Mouse (Mus musculus) kidney, adult 2 months (tissue): Measurements from ENCODE around the gene F2rl3. TPM values are rescaled to one million over a fixed set of nuclear protein-coding genes. Genes with fewer than 3 reads are reported as not detected.

Experiments
- DNase-seq: peaks from one replicate; pipeline ENCODE4 v3.0.0; 2021
- H3K27ac ChIP-seq: fragments of 200-500 bp; 2 replicates; pipeline ENCODE4 v1.5.1; 2012; ENCODE audit warnings: low read depth, low read length, control low read depth, inconsistent platforms; ENCODE audit not compliant: insufficient read depth
- H3K27me3 ChIP-seq: fragments of 200-500 bp; replicated peaks from 2 replicates; pipeline ENCODE4 v1.6.1; 2012; ENCODE audit warnings: mild to moderate bottlenecking, moderate library complexity, low read length, inconsistent platforms; ENCODE audit not compliant: control insufficient read depth, insufficient read depth
- H3K36me3 ChIP-seq: fragments of 200-500 bp; 2 replicates; pipeline ENCODE4 v1.6.1; 2012; ENCODE audit warnings: mild to moderate bottlenecking, moderate library complexity, low read length, inconsistent platforms; ENCODE audit not compliant: control insufficient read depth, insufficient read depth
- H3K4me1 ChIP-seq: fragments of 200-500 bp; 2 replicates; pipeline ENCODE4 v1.6.1; 2011; ENCODE audit warnings: low read length; ENCODE audit not compliant: control insufficient read depth, insufficient read depth
- H3K4me3 ChIP-seq: fragments of 200-500 bp; 2 replicates; pipeline ENCODE4 v1.5.1; 2011; ENCODE audit warnings: mild to moderate bottlenecking, low read depth, low read length, control low read depth; ENCODE audit not compliant: insufficient read depth
- CTCF ChIP-seq: fragments of 200-500 bp; conservative IDR thresholded peaks from 2 replicates; pipeline ENCODE4 v1.5.1; 2011; ENCODE audit warnings: low read depth, mild to moderate bottlenecking, control low read depth, low read length, moderate library complexity, mixed read lengths; ENCODE audit not compliant: insufficient read depth, insufficient read length
- POLR2A ChIP-seq: fragments of 200-500 bp; IDR thresholded peaks from one replicate; pipeline ENCODE4 v1.6.1; 2011; ENCODE audit warnings: low read depth, low read length, control low read depth
- WGBS: fragments of 180-500 bp; shearing (Covaris S2); methylation state at CpG from one replicate; pipeline ENCODE4 v1.1.7; 2018; 5-methylcytosine and 5-hydroxymethylcytosine counted together
- polyA plus RNA-seq: library from polyadenylated mRNA; depleted of rRNA; stranded (reverse); fragments of >200 nt; gene quantifications from 2 replicates; pipeline ENCODE4 v1.2.3, GENCODE M21; 2012; rRNA removed

Gene F2rl3
- polyA plus RNA-seq, result 2.2 and 2.8 TPM in 2 replicates

- TF ChIP-seq CTCF (no peak), POLR2A (no peak)
- Histone ChIP-seq H3K4me3 (peak within 1 kb of the TSS; percentile 8; the same call in 1 of the 2 replicates), H3K27me3 (no peaks in the 10 kb centered on the region), H3K36me3 (peaks cover 3% of the 10 kb centered on the region), H3K4me1 (no peaks in the 10 kb centered on the region), H3K27ac (peak within 1 kb of the TSS; percentile 46)
- DNase-seq, result peak; percentile 42
- WGBS, result 66% methylated on average over 7 of the region's 7 CpGs
Observed at GRCm38 (mm10) chr8:72761322-72762051, at the start of gene F2rl3. F2rl3 (plus strand) TSS chr8:72761880.

DNA sequence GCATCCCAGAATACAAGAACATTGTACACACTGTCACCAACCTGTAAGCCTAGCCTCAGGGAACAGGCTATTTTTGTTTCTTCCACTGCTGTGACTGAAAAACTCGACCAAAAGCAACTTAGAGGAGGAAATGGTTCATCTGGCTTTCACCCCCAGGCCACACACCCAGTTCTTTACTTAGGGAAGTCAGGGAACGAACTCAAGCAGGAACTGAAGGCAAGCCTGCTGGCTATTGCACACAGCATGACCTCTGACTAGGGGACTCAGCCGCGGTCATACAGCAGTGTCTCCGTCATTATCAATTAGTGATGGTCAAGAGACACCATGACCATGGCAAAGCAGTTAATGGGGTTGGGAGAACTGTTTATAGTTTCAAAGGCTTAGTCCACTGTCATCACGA, 49.1 kb upstream of the F2rl3 start:
- TF ChIP-seq CTCF (no peak), POLR2A (no peak)
- Histone ChIP-seq H3K4me3 (no peak overlapping the region), H3K4me1 (no peaks in the 10 kb centered on the region), H3K36me3 (no peaks in the 10 kb centered on the region), H3K27ac (no peak overlapping the region), H3K27me3 (no peaks in the 10 kb centered on the region)
- WGBS, result 53% methylated on average over 6 of the region's 6 CpGs
- DNase-seq, result no peak

DNA sequence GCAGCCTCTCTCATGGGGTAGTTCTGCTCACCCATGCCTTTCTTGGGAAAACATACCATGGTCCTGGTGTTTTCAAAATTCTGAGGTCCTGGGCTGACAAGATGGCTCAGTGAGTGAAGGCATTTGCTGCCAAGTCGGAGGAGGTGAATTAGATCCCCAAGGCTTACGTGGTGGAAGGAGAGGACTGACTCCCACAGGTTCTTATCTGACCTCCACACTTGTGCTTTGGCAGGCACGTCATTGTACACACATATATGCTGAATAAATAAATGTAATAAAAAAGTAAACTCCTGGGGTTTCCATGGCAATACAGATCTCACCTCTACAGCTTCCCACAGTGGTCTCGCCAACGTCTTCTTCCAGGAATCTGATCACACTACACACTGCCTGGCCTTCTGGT, 45.1 kb upstream of the F2rl3 start:
- no peaks in the 10 kb centered on the region for H3K36me3 ChIP-seq
- no peak for TF ChIP-seq POLR2A
- H3K27me3 ChIP-seq, result no peaks in the 10 kb centered on the region
- DNase-seq, result no peak
- H3K4me1 ChIP-seq, result no peaks in the 10 kb centered on the region
- WGBS, result 78% methylated on average over 5 of the region's 5 CpGs
- H3K27ac ChIP-seq, result no peak overlapping the region
- H3K4me3 ChIP-seq, result no peak overlapping the region

DNA sequence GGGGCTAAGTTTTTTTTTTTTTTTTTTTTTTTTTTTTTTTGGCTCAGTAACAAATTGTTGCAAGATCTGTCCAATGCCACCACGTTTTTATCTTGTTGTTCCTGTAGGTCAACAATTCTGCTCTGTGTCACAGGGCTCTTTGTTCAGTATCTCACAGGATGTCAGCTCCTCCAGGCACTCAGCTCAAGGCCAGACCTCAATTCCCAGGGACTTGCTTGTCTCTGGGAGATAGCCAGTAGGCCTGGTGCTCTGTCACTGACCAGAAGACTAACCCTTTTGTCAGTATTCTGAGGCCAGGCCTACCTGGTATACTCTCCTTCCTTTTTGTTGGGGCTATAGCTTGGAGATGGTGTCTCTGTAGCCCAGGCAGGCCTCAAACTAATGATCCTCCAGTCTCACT, 41.1 kb upstream of the F2rl3 start:
- no peak for TF ChIP-seq CTCF
- no peak for TF ChIP-seq POLR2A
- Histone ChIP-seq H3K27ac (no peak overlapping the region), H3K4me3 (no peak overlapping the region), H3K27me3 (no peaks in the 10 kb centered on the region), H3K36me3 (no peaks in the 10 kb centered on the region), H3K4me1 (no peaks in the 10 kb centered on the region; the same call in 1 of the 2 replicates)
- no peak for DNase-seq
- WGBS, result 29% methylated on average over 1 of the region's 1 CpGs

- no peaks in the 10 kb centered on the region; the same call in 1 of the 2 replicates for H3K4me1 ChIP-seq
- H3K36me3 ChIP-seq, result no peaks in the 10 kb centered on the region
- peak; percentile 97 for DNase-seq
- peak within 1 kb of the TSS; percentile 53; the same call in 1 of the 2 replicates for H3K27ac ChIP-seq
- TF ChIP-seq POLR2A (no peak), CTCF (no peak)
- WGBS, result 14% methylated on average over 55 of the region's 56 CpGs
- no peaks in the 10 kb centered on the region for H3K27me3 ChIP-seq
- H3K4me3 ChIP-seq, result peak within 1 kb of the TSS; percentile 99
Observed at GRCm38 (mm10) chr8:72722769-72723650, 38.7 kb upstream of the F2rl3 start, which contains the start of gene Sin3b. Sin3b (plus strand) TSS chr8:72723285.

DNA sequence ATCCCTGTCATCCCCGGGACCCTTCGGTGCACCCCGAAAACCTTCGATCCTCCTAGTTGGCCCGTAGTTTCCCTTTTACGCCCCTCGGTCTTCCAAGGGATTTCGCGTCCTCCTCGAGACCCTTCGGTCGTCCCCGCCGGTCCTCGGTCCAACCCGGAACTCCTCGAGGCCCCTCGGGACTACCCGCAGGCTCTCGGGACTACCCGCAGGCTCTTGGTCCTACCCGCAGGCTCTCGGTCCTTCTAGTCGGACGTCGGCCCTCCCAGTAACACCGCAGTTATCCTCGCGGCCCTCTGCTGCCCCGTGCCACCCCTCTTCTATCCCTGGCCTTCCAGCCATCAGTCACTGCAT, 38.1 kb upstream of the F2rl3 start:
- DNase-seq, result peak; percentile 18
- Histone ChIP-seq H3K27ac (no peak overlapping the region), H3K36me3 (no peaks in the 10 kb centered on the region), H3K4me1 (no peaks in the 10 kb centered on the region; the same call in 1 of the 2 replicates), H3K4me3 (peak overlapping the region; percentile 99), H3K27me3 (no peaks in the 10 kb centered on the region)
- under 1% methylated on average over 30 of the region's 30 CpGs for WGBS
- TF ChIP-seq POLR2A, result no peak
- TF ChIP-seq CTCF, result no peak

DNA sequence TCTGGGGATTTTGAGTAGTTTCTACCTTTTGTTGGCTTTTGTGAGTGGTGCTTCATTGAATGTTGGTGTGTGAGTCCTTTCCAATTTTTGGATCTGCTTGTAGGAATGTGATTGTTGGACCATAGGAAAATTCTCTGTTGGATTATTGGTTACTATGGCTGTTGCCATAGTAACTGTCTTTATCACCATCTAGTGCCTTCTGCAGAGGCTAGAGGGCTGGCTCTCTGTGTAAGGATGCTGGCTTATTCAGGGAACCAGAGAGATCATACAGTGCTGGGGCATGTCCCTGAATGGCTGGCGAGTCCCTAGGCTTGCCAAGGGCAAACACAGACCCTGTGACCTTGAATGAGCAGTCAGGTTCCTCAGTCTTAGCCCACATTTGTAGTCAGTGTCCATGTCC, 33.0 kb upstream of the F2rl3 start:
- no peaks in the 10 kb centered on the region for H3K27me3 ChIP-seq
- 93% methylated on average over 1 of the region's 1 CpGs for WGBS
- no peaks in the 10 kb centered on the region; the same call in 1 of the 2 replicates for H3K4me1 ChIP-seq
- H3K36me3 ChIP-seq, result peaks cover 3% of the 10 kb centered on the region
- no peak overlapping the region for H3K27ac ChIP-seq
- no peak for TF ChIP-seq POLR2A
- TF ChIP-seq CTCF, result no peak
- no peak for DNase-seq
- H3K4me3 ChIP-seq, result no peak overlapping the region
